Mouse (Mus musculus) liver, embryonic 11.5 days (tissue): ENCODE measurements around the gene Rab3a. TPM values are rescaled to one million over a fixed set of nuclear protein-coding genes. Genes with fewer than 3 reads are reported as not detected.

Experiments used
- ATAC-seq: fragments of 200-750 bp; cut with Nextera tagmentation; replicated peaks from 2 replicates; pipeline ENCODE4 v1.8.0; 2017; ENCODE audit warnings: moderate number of reproducible peaks, mild to moderate bottlenecking, moderate TSS enrichment, moderate library complexity; ENCODE audit not compliant: low FRiP score
- DNase-seq: peaks from one replicate; pipeline ENCODE4 v3.0.0-alpha.2; 2017; ENCODE audit warnings: low spot score
- H3K27ac ChIP-seq: fragments of 300-500 bp; sonication (generic); 2 replicates; pipeline ENCODE4 v1.5.1; 2014; ENCODE audit warnings: mild to moderate bottlenecking, low read depth, low read length, control low read depth
- H3K27me3 ChIP-seq: fragments of 300-500 bp; sonication (generic); replicated peaks from 2 replicates; pipeline ENCODE4 v1.6.1; 2014; ENCODE audit warnings: low read length, mixed read lengths; ENCODE audit not compliant: control insufficient read depth, insufficient read depth
- H3K36me3 ChIP-seq: fragments of 300-500 bp; sonication (generic); 2 replicates; pipeline ENCODE4 v1.6.1; 2014; ENCODE audit warnings: mild to moderate bottlenecking, low read length, moderate library complexity, mixed read lengths; ENCODE audit not compliant: control insufficient read depth, insufficient read depth
- H3K4me1 ChIP-seq: fragments of 300-500 bp; sonication (generic); replicated peaks from 2 replicates; pipeline ENCODE4 v1.6.1; 2014; ENCODE audit warnings: low read length, mixed read lengths; ENCODE audit not compliant: control insufficient read depth, insufficient read depth
- H3K4me2 ChIP-seq: fragments of 300-500 bp; sonication (generic); 2 replicates; pipeline ENCODE4 v1.6.1; 2014; ENCODE audit warnings: mild to moderate bottlenecking, control low read depth, moderate library complexity
- H3K4me3 ChIP-seq: fragments of 300-500 bp; sonication (generic); 2 replicates; pipeline ENCODE4 v1.5.1; 2014; ENCODE audit warnings: low read depth, low read length, control low read depth
- H3K9ac ChIP-seq: fragments of 300-500 bp; sonication (generic); 2 replicates; pipeline ENCODE4 v1.6.1; 2014; ENCODE audit warnings: low read depth, low read length, control low read depth
- H3K9me3 ChIP-seq: fragments of 300-500 bp; sonication (generic); 2 replicates; pipeline ENCODE4 v1.6.1; 2016; ENCODE audit warnings: low read length, inconsistent platforms, mixed read lengths; ENCODE audit not compliant: control insufficient read depth
- WGBS: fragments of 180-500 bp; shearing (Covaris S2); extraction: QIAGEN DNeasy Blood & Tissue Kit; methylation state at CpG from one replicate; pipeline ENCODE4 v1.1.7; 2014; 5-methylcytosine and 5-hydroxymethylcytosine counted together
- polyA plus RNA-seq: library from polyadenylated mRNA; unstranded; fragments of >200 nt; fragmentation: Nextera tagmentation; extraction: Ambion mirVana; gene quantifications from 2 replicates; pipeline ENCODE4 v1.2.1, GENCODE M21; 2014

Gene Rab3a
- polyA plus RNA-seq, 1 experiment from 2014 or later = 6.3 TPM

DNA sequence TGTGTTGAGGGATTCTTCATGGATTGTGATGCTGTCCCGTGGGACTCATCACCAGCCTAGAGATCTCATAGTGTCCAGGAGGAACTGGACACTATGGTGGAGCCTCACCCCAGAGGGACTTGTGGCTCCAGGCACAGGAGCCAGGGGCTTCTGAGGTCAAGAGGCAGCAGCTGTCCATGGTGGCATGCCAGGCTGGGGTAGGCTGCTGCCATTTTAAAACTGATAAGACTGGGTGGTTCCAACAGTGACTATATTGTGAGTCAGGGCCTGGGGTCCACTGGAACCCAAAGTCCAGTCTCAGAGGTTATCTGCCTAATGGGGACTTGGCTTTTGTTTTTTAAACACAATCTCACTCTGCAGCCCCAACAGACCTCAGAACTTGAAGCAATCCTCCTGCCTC is 47.4 kb downstream of the Rab3a start:
- Histone ChIP-seq H3K36me3 (no peaks in the 10 kb centered on the region), H3K4me2 (no peak overlapping the region), H3K27me3 (peaks cover 42% of the 10 kb centered on the region), H3K9me3 (no peaks in the 10 kb centered on the region), H3K4me3 (no peak overlapping the region), H3K27ac (no peak overlapping the region), H3K9ac (no peak overlapping the region), H3K4me1 (peaks cover 23% of the 10 kb centered on the region)
- 74% methylated on average over 1 of the region's 1 CpGs for WGBS
- DNase-seq (no peak), ATAC-seq (no peak)

DNA sequence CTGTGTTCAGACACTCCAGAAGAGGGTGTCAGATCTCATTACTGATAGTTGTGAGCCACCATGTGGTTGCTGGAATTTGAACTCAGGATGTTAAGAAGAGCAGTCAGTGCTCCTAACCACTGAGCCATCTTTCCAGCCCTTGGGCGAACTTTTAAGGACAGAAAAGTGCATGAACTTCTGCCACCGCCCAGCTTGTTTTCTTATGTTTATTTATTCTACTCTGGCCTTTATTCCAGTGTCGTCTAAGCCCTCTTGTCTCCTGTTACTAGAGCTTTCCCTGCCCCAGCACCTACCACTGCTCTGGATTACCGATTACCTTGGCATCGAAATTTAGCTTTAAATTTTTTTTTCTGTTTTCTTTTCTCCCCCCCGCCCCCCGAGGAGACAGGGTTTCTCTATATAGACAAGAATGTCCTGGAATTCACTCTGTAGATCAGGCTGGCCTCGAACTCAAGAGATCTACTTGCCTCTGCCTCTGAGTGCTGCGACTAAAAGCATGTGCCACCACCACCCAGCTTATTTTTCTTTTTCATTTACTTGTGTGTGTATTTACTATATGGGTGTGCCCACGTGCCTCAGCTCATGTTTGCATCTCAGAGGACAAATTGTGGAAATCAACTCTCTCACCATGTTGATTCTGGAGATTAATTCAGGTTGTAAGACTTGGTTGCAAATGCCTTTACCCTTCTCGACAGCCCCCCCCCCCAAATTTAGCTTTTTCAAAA is 48.5 kb downstream of the Rab3a start:
- Histone ChIP-seq H3K27me3 (peaks cover 37% of the 10 kb centered on the region), H3K4me2 (peak overlapping the region; percentile 99)

GRCm38 (mm10) chr8:70803761-70804480 is 49.4 kb downstream of the Rab3a start:
- H3K27me3 ChIP-seq = peaks cover 28% of the 10 kb centered on the region
- peaks cover 22% of the 10 kb centered on the region for H3K4me1 ChIP-seq
- H3K4me2 ChIP-seq = peak overlapping the region; percentile 99
- peak; percentile 66 for DNase-seq
- H3K9ac ChIP-seq = peak overlapping the region; percentile 52
- no peaks in the 10 kb centered on the region for H3K9me3 ChIP-seq
- peak; percentile 56; the same call in 1 of the 2 replicates for ATAC-seq
- WGBS = under 1% methylated on average over 47 of the region's 47 CpGs
- peak overlapping the region; percentile 63 for H3K4me3 ChIP-seq
- H3K36me3 ChIP-seq = no peaks in the 10 kb centered on the region
- H3K27ac ChIP-seq = peak overlapping the region; percentile 4; the same call in 1 of the 2 replicates

More for the DNA sequence above, 48.5 kb downstream of the Rab3a start:
- Histone ChIP-seq H3K9ac (no peak overlapping the region), H3K36me3 (no peaks in the 10 kb centered on the region), H3K9me3 (no peaks in the 10 kb centered on the region), H3K4me1 (peaks cover 25% of the 10 kb centered on the region), H3K27ac (no peak overlapping the region), H3K4me3 (peak overlapping the region; percentile 63; the same call in 1 of the 2 replicates)
- 72% methylated on average over 11 of the region's 11 CpGs for WGBS
- DNase-seq = no peak
- no peak for ATAC-seq

DNA sequence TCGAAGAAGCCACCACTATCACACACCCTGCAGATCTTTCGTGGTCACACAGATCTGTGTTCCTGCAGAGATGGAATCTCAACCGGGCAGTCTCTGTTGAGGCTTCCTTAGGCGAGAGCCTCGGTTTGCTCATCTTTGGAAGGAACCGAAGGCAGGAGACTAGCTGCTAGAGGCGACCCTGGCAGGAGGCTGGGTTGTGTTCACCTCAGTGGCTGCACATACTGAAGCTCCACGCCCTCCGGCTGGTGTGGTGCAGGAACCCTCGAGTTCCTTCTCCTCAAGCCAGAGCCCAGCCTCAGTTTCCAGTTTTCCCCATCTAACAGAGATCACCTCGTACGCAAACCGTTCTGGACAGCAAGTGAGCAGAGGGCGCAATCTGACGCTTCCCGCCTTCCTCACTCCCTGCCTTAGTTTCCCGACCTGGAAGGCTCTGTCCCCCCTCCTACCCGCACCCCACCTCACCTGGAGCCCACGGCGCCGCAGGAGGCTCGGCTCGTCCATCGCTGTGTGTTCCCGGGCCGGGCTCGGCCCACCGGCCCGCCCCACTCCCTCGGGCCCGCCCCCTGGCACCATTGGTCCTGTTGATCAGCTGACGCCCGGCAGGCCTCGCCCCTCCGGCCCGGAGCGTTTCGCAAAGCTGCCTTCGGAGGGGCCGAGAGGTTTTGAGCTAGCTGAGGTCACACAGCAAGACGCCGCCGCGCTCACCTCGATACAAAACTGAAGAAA is 50.2 kb downstream of the Rab3a start, which contains the start of gene Mast3:
Gene Mast3, minus strand, starts transcription at position 574 of the 726 bp plus-strand sequence.
- ATAC-seq (peak; percentile 86), DNase-seq (peak; percentile 84)
- Histone ChIP-seq H3K36me3 (no peaks in the 10 kb centered on the region), H3K27me3 (peaks cover 20% of the 10 kb centered on the region), H3K4me2 (peak within 1 kb of the TSS; percentile 99), H3K9ac (peak within 1 kb of the TSS; percentile 52), H3K4me3 (peak within 1 kb of the TSS; percentile 63), H3K9me3 (no peaks in the 10 kb centered on the region), H3K4me1 (peaks cover 22% of the 10 kb centered on the region), H3K27ac (peak within 1 kb of the TSS; percentile 4; the same call in 1 of the 2 replicates)
- 1% methylated on average over 45 of the region's 45 CpGs for WGBS

DNA sequence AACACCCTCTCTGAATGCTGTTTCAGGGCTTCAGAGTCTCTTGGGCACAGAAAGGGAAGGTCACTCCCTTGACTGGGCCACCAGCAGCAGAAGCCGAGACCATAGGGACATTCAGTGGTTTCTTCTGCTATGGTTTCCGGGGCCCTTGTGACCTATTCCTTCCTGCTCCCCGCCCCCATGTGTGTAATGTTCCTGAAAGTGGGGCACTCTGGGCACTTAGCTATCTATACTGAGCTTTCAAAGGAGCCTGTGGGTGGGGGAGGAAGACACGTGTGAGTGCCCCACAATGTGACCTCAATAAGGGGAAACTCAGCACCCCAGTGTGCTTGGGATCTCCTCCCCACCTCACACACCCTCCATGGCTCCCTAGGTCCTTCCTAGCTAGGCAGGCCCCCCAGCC is 52.1 kb downstream of the Rab3a start:
- Histone ChIP-seq H3K9me3 (no peaks in the 10 kb centered on the region), H3K9ac (no peak overlapping the region), H3K4me1 (peaks cover 27% of the 10 kb centered on the region), H3K27me3 (peaks cover 5% of the 10 kb centered on the region), H3K4me2 (peak overlapping the region; percentile 32; the same call in 1 of the 2 replicates), H3K36me3 (no peaks in the 10 kb centered on the region), H3K27ac (no peak overlapping the region), H3K4me3 (no peak overlapping the region)
- ATAC-seq (no peak), DNase-seq (no peak)
- 38% methylated on average over 4 of the region's 4 CpGs for WGBS

DNA sequence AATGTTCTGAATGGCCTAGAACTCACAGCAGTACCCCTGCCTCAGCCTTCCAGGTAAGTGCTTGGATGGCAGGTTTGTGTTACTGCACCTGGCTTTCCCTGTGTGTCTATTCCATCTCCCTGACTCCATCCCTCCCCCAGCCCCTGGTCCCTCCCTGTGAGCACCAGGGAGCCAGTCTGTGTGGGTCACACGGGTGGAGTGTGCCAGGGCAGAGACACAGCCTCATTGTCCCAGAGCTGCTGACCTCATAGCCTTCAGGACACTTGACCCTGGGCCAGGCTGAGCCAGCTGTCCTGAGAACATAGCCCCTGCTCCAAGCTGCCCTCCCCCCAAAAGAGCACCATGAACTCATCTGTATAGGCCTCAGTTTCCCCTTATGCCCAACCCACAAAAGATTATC is 52.8 kb downstream of the Rab3a start:
- DNase-seq (no peak), ATAC-seq (no peak)
- Histone ChIP-seq H3K9me3 (no peaks in the 10 kb centered on the region), H3K4me1 (peaks cover 24% of the 10 kb centered on the region), H3K4me2 (0 out of 2 replicates have a peak overlapping the region, but pooled peaks have one; percentile 21), H3K4me3 (no peak overlapping the region), H3K27ac (no peak overlapping the region), H3K9ac (no peak overlapping the region), H3K36me3 (no peaks in the 10 kb centered on the region), H3K27me3 (peaks cover 1% of the 10 kb centered on the region)
- WGBS = 62% methylated on average over 1 of the region's 1 CpGs

GRCm38 (mm10) chr8:70808239-70808638 is 53.8 kb downstream of the Rab3a start, which contains the start of gene Il12rb1:
Gene Il12rb1, plus strand, starts transcription at chr8:70808449.
- no peak for ATAC-seq
- Histone ChIP-seq H3K4me1 (peaks cover 24% of the 10 kb centered on the region), H3K4me3 (no peak within 1 kb of the TSS), H3K36me3 (no peaks in the 10 kb centered on the region), H3K9ac (no peak within 1 kb of the TSS), H3K27me3 (no peaks in the 10 kb centered on the region; the same call in none of the 2 replicates), H3K9me3 (no peaks in the 10 kb centered on the region), H3K27ac (no peak within 1 kb of the TSS), H3K4me2 (0 out of 2 replicates have a peak within 1 kb of the TSS, but pooled peaks have one; percentile 21)
- no peak for DNase-seq
- 62% methylated on average over 5 of the region's 5 CpGs for WGBS
